Comparison of ENCODE assay signal across 10 mouse cellular contexts in genomic region chr8:106761867-106762523, GRCm38 (mm10).
DNase-seq lines count a peak whose midpoint lies in the region; ATAC-seq and TF ChIP-seq lines count a peak whose summit lies in the region.
"Had no signal": no experiment of that assay in that cellular context is flagged by ENCODE, and none has a peak within 500 bp of the region (broad histone marks: within the 10 kb centered on the region; RNA-seq: fewer than 3 reads in every experiment).

No protein-coding gene starts in this region.

- no peak for DNase-seq in layer of hippocampus, adult 2 months (ENCODE audit: low spot score in 2 of 2)
- DNase-seq in layer of hippocampus, adult 9-11 months = no peak
- peak; percentile 66 for DNase-seq in embryonic facial prominence, embryonic 11.5 days (ENCODE audit: low spot score)
- peak; percentile 33 for DNase-seq in hindbrain, embryonic 14.5 days (ENCODE audit: low spot score)
- DNase-seq in thymus, postnatal 10 days (ENCODE audit: low spot score in 2 of 2) = no peak
- DNase-seq in heart, postnatal 25 days (ENCODE audit: low spot score) = no peak
- DNase-seq in layer of hippocampus, postnatal 25 days (ENCODE audit: extremely low spot score in 1 of 2, low spot score in 1 of 2) = no peak
- DNase-seq: heart, postnatal 36 days; thymus, adult 18-20 months had no signal

- H3K9ac ChIP-seq in embryonic facial prominence, embryonic 11.5 days (replicated peaks; ENCODE audit: low read length) = no peak overlapping the region
- H3K9ac ChIP-seq in hindbrain, embryonic 14.5 days = no peak overlapping the region
- no peak overlapping the region for H3K9ac ChIP-seq in neural tube, embryonic 13.5 days

- H3K4me2 ChIP-seq in embryonic facial prominence, embryonic 11.5 days (ENCODE audit: low read depth, low read length) = no peak overlapping the region
- no peak overlapping the region for H3K4me2 ChIP-seq in hindbrain, embryonic 14.5 days (replicated peaks)
- H3K4me2 ChIP-seq in neural tube, embryonic 13.5 days = no peak overlapping the region

- peak overlapping the region; percentile 61 for H3K27ac ChIP-seq in layer of hippocampus, adult 2 months
- H3K27ac ChIP-seq in embryonic facial prominence, embryonic 11.5 days (replicated peaks; ENCODE audit: low read depth, low read length) = no peak overlapping the region
- H3K27ac ChIP-seq in hindbrain, embryonic 14.5 days = no peak overlapping the region
- H3K27ac ChIP-seq in neural tube, embryonic 13.5 days (replicated peaks) = peak overlapping the region; percentile 59

- intact Hi-C loops in heart, postnatal 25 days (cut with DNase I) = no loop called here

- H3K9me3 ChIP-seq in embryonic facial prominence, embryonic 11.5 days (replicated peaks; ENCODE audit: control insufficient read depth, low read length) = no peaks in the 10 kb centered on the region
- no peaks in the 10 kb centered on the region for H3K9me3 ChIP-seq in hindbrain, embryonic 14.5 days (ENCODE audit: control insufficient read depth, low read length)
- no peaks in the 10 kb centered on the region for H3K9me3 ChIP-seq in neural tube, embryonic 13.5 days

- no peak for ATAC-seq in embryonic facial prominence, embryonic 11.5 days (replicated peaks; ENCODE audit: insufficient number of reproducible peaks, low FRiP score, low TSS enrichment, low read depth)
- ATAC-seq in hindbrain, embryonic 14.5 days (ENCODE audit: low FRiP score) = no peak
- 0 out of 2 replicates have a peak, but pooled peaks have one; percentile 67 for ATAC-seq in neural tube, embryonic 13.5 days (ENCODE audit: low read depth)

- H3K27me3 ChIP-seq in embryonic facial prominence, embryonic 11.5 days (ENCODE audit: control insufficient read depth, insufficient read depth, low read length) = no peaks in the 10 kb centered on the region
- no peaks in the 10 kb centered on the region for H3K27me3 ChIP-seq in hindbrain, embryonic 14.5 days (ENCODE audit: control insufficient read depth, insufficient read depth, low read length)
- H3K27me3 ChIP-seq in neural tube, embryonic 13.5 days = no peaks in the 10 kb centered on the region

- no peaks in the 10 kb centered on the region for H3K4me1 ChIP-seq in embryonic facial prominence, embryonic 11.5 days (ENCODE audit: control insufficient read depth, insufficient read depth, low read length)
- H3K4me1 ChIP-seq in hindbrain, embryonic 14.5 days (replicated peaks; ENCODE audit: control insufficient read depth, insufficient read depth, low read length) = peaks cover 18% of the 10 kb centered on the region
- H3K4me1 ChIP-seq in neural tube, embryonic 13.5 days (replicated peaks) = peaks cover 30% of the 10 kb centered on the region

- no peaks in the 10 kb centered on the region for H3K36me3 ChIP-seq in embryonic facial prominence, embryonic 11.5 days (replicated peaks; ENCODE audit: control insufficient read depth, insufficient read depth, low read depth, low read length)
- H3K36me3 ChIP-seq in hindbrain, embryonic 14.5 days (replicated peaks; ENCODE audit: control insufficient read depth, insufficient read depth) = no peaks in the 10 kb centered on the region
- no peaks in the 10 kb centered on the region for H3K36me3 ChIP-seq in neural tube, embryonic 13.5 days

- H3K4me3 ChIP-seq in layer of hippocampus, adult 2 months = no peak overlapping the region
- no peak overlapping the region for H3K4me3 ChIP-seq in embryonic facial prominence, embryonic 11.5 days (ENCODE audit: low read depth, low read length)
- H3K4me3 ChIP-seq in hindbrain, embryonic 14.5 days (replicated peaks; ENCODE audit: low read length) = no peak overlapping the region
- no peak overlapping the region for H3K4me3 ChIP-seq in neural tube, embryonic 13.5 days

- WGBS in embryonic facial prominence, embryonic 11.5 days = 21% methylated on average over 7 of the region's 7 CpGs
- 24% methylated on average over 7 of the region's 7 CpGs for WGBS in hindbrain, embryonic 14.5 days
- WGBS in neural tube, embryonic 13.5 days = 25% methylated on average over 7 of the region's 7 CpGs

- TF ChIP-seq CTCF in layer of hippocampus, adult 2 months (conservative IDR thresholded peaks at IDR 0.05) = no peak

Comparison
In these comparisons a context has a peak if more than half of its experiments do, and no peak if none do; other contexts are left out.
1. DNase-seq: peak in embryonic facial prominence, embryonic 11.5 days (single experiment) and hindbrain, embryonic 14.5 days (single experiment); none in layer of hippocampus, adult 2 months (0 of 2), layer of hippocampus, adult 9-11 months (single experiment), thymus, postnatal 10 days (0 of 2), heart, postnatal 25 days (single experiment) and layer of hippocampus, postnatal 25 days (0 of 2).
2. H3K27ac ChIP-seq: peak in layer of hippocampus, adult 2 months (single experiment) and neural tube, embryonic 13.5 days (single experiment); none in embryonic facial prominence, embryonic 11.5 days (single experiment) and hindbrain, embryonic 14.5 days (single experiment).